8 mouse cellular contexts compared by ENCODE assay signal in the genomic region with DNA sequence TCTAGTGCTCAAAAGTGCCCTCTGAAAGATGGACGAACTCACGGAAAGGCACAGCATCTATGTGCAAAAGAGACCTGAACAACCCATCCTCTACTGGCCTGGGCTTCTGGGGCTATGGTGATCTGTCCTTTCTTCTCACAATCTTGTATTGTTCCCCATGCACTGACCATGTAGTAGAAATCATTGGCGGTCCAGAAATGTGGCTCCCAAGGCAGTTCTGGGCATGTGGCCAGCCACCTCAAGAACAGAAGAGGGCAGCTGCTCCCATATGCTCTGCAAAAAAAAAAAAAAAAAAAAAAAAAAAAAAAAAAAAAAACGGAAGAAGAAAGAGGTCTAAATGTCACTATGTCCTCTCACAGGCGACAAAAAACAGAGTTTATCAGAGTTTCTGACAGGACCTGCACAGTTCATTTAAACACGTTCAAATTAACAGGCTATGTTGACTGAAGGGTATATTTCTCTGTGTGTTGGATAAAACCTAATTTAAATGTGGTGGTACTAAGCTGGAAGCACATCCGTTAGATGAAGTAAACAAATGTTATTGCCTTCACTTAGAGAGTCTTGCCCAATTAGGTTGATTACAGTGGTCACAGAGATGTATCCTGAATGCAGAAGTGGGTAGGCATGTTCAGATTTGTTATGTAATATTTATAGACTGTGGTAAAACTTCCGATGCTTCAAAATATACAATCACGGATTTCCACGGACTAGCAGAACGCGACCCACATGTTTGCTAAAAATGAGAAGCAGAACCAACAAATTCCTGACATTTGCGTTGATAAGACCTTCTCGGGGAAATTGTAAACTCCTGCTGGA.
DNase-seq lines count a peak whose midpoint lies in the region; ATAC-seq and TF ChIP-seq lines count a peak whose summit lies in the region.

No protein-coding gene starts in this region.

- no peak overlapping the region for H3K27ac ChIP-seq in kidney, adult 2 months (ENCODE audit: insufficient read depth, low read depth, low read length)
- no peak overlapping the region for H3K27ac ChIP-seq in left cerebral cortex, adult 2 months
- no peak overlapping the region for H3K27ac ChIP-seq in midbrain, embryonic 16.5 days (ENCODE audit: low read length)

- no peak overlapping the region for H3K9ac ChIP-seq in midbrain, embryonic 16.5 days (ENCODE audit: low read depth, low read length)

- no peak overlapping the region for H3K4me2 ChIP-seq in midbrain, embryonic 16.5 days (ENCODE audit: low read length)

- no peak for TF ChIP-seq POLR2A in kidney, adult 2 months (IDR thresholded peaks at IDR 0.05; ENCODE audit: low read depth, low read length)

- no peaks in the 10 kb centered on the region for H3K36me3 ChIP-seq in kidney, adult 2 months (ENCODE audit: control insufficient read depth, insufficient read depth, low read length)
- H3K36me3 ChIP-seq in midbrain, embryonic 16.5 days (ENCODE audit: control insufficient read depth, insufficient read depth, low read length): no peaks in the 10 kb centered on the region

- peak; percentile 19 for DNase-seq in kidney, adult 2 months
- DNase-seq in kidney, adult 18-20 months: no peak
- peak; percentile 88 for DNase-seq in brain, adult 2 months (ENCODE audit: low read depth, low spot score)
- peak; percentile 58 for DNase-seq in heart, adult 8-10 months (ENCODE audit: low spot score)
- DNase-seq in lung, postnatal 36 days: peak; percentile 60
- no peak for DNase-seq in layer of hippocampus, adult 11-12 months (ENCODE audit: low spot score)
- DNase-seq in left cerebral cortex, adult 2 months (ENCODE audit: extremely low spot score in 1 of 2, low spot score in 2 of 2): no peak

- no peaks in the 10 kb centered on the region for H3K9me3 ChIP-seq in midbrain, embryonic 16.5 days (replicated peaks; ENCODE audit: control insufficient read depth, low read length, poor library complexity, severe bottlenecking)

- H3K27me3 ChIP-seq in kidney, adult 2 months (replicated peaks; ENCODE audit: control insufficient read depth, insufficient read depth, low read length): no peaks in the 10 kb centered on the region
- no peaks in the 10 kb centered on the region for H3K27me3 ChIP-seq in midbrain, embryonic 16.5 days (ENCODE audit: control insufficient read depth, insufficient read depth, low read depth, low read length)

- WGBS in kidney, adult 2 months: 77% methylated on average over 14 of the region's 14 CpGs
- 85% methylated on average over 14 of the region's 14 CpGs for WGBS in midbrain, embryonic 16.5 days

- intact Hi-C loops in left cerebral cortex, adult 2 months (cut with DNase I): no loop called here

- no peak for ATAC-seq in midbrain, embryonic 16.5 days

- H3K4me3 ChIP-seq in kidney, adult 2 months (ENCODE audit: insufficient read depth, low read depth, low read length): no peak overlapping the region
- no peak overlapping the region for H3K4me3 ChIP-seq in left cerebral cortex, adult 2 months
- H3K4me3 ChIP-seq in midbrain, embryonic 16.5 days (ENCODE audit: low read depth, low read length): no peak overlapping the region

- H3K4me1 ChIP-seq in kidney, adult 2 months (ENCODE audit: control insufficient read depth, insufficient read depth, low read length): no peaks in the 10 kb centered on the region
- no peaks in the 10 kb centered on the region for H3K4me1 ChIP-seq in midbrain, embryonic 16.5 days (ENCODE audit: control insufficient read depth, insufficient read depth, low read length)

- no peak for TF ChIP-seq CTCF in kidney, adult 2 months (conservative IDR thresholded peaks at IDR 0.05; ENCODE audit: insufficient read depth, insufficient read length, low read depth, low read length)
- no peak for TF ChIP-seq CTCF in left cerebral cortex, adult 2 months (IDR thresholded peaks at IDR 0.05)

Comparison
In these comparisons a context has a peak if more than half of its experiments do, and no peak if none do; other contexts are left out.
1. DNase-seq: peak in kidney, adult 2 months (single experiment), brain, adult 2 months (single experiment), heart, adult 8-10 months (single experiment) and lung, postnatal 36 days (single experiment); none in kidney, adult 18-20 months (single experiment), layer of hippocampus, adult 11-12 months (single experiment) and left cerebral cortex, adult 2 months (0 of 2).